Mouse (Mus musculus) neural tube, embryonic 11.5 days (tissue): ENCODE results near the gene Nuf2. TPM values are rescaled to one million over a fixed set of nuclear protein-coding genes. Genes with fewer than 3 reads are reported as not detected.

Experiments used
- ATAC-seq: fragments of 200-750 bp; cut with Nextera tagmentation; 2 replicates; pipeline ENCODE4 v1.8.0; 2017; ENCODE audit warnings: moderate number of reproducible peaks, mild to moderate bottlenecking, moderate TSS enrichment, moderate library complexity; ENCODE audit not compliant: insufficient read depth, low FRiP score, low TSS enrichment
- DNase-seq: peaks from one replicate; pipeline ENCODE4 v3.0.0-alpha.2; 2015; ENCODE audit warnings: low spot score
- H3K27ac ChIP-seq: fragments of 300-500 bp; sonication (generic); 2 replicates; pipeline ENCODE4 v1.5.1; 2014; ENCODE audit warnings: low read depth, mild to moderate bottlenecking, low read length
- H3K27me3 ChIP-seq: fragments of 300-500 bp; sonication (generic); 2 replicates; pipeline ENCODE4 v1.6.1; 2014; ENCODE audit warnings: mild to moderate bottlenecking, low read length, mixed read lengths; ENCODE audit not compliant: control insufficient read depth, insufficient read depth
- H3K36me3 ChIP-seq: fragments of 300-500 bp; sonication (generic); 2 replicates; pipeline ENCODE4 v1.6.1; 2014; ENCODE audit warnings: mild to moderate bottlenecking, low read length, moderate library complexity, mixed read lengths; ENCODE audit not compliant: control insufficient read depth, insufficient read depth
- H3K4me1 ChIP-seq: fragments of 300-500 bp; sonication (generic); 2 replicates; pipeline ENCODE4 v1.6.1; 2014; ENCODE audit warnings: low read length, mixed read lengths; ENCODE audit not compliant: control insufficient read depth, insufficient read depth
- H3K4me2 ChIP-seq: fragments of 300-500 bp; sonication (generic); 2 replicates; pipeline ENCODE4 v1.6.1; 2014; ENCODE audit warnings: low read depth, mild to moderate bottlenecking, moderate library complexity
- H3K4me3 ChIP-seq: fragments of 300-500 bp; sonication (generic); 2 replicates; pipeline ENCODE4 v1.5.1; 2014; ENCODE audit warnings: low read depth, low read length
- H3K9ac ChIP-seq: fragments of 300-500 bp; sonication (generic); 2 replicates; pipeline ENCODE4 v1.6.1; 2014; ENCODE audit warnings: mild to moderate bottlenecking, low read length
- H3K9me3 ChIP-seq: fragments of 300-500 bp; sonication (generic); 2 replicates; pipeline ENCODE4 v1.6.1; 2016; ENCODE audit warnings: low read length; ENCODE audit not compliant: control insufficient read depth
- WGBS: fragments of 180-500 bp; shearing (Covaris S2); extraction: QIAGEN DNeasy Blood & Tissue Kit; methylation state at CpG from one replicate; pipeline ENCODE4 v1.1.7; 2014; 5-methylcytosine and 5-hydroxymethylcytosine counted together
- polyA plus RNA-seq: library from polyadenylated mRNA; unstranded; fragments of >200 nt; fragmentation: Nextera tagmentation; extraction: Ambion mirVana; gene quantifications from 2 replicates; pipeline ENCODE4 v1.2.1, GENCODE M21; 2014

The Nuf2 gene
- polyA plus RNA-seq: 72.9 and 76.1 TPM in 2 replicates

DNA sequence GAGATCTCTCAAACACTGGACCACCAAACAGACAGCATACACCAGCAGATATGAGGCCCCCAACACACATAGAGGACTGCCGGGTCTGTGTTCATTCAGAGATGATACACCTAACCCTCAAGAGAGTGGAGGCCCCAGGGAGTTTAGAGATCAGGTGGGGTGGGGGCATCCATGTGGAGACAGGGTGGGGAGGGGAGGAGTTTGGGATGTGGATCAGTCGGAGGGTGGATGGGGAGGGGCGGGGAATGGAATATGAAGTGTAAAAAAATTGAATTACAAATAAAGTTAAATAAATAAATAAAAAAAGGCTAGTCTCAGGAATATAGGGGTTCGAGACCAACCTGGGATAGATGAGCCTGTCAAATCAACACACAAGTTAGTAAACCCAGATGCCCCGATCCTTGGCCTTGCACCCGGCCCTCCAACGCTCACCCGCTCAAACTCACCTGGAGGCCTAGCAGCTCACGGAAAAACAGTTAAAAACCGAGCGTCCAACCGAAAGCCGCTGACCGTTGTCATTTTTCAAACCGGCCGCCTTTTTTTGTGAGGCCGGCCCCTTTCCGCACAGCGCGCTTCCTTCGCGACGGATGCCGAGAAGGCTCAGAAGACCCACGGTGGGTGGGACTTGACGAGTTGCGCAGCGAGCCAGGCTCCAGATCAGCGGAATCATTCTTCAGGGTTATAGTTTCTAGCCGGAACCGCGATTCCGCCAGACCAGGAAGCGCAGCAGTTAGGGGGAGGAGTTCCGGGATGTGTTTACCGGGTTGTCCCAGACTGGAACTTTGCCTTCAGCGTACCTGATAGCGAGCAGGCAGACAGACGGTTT lies at the start of gene Nuf2:
TSS of gene Nuf2 (minus strand) at position 589 of the 826 bp plus-strand sequence.
- Histone ChIP-seq H3K27ac (peak within 1 kb of the TSS; percentile 62; the same call in 1 of the 2 replicates), H3K4me1 (no peaks in the 10 kb centered on the region), H3K9ac (peak within 1 kb of the TSS; percentile 62), H3K4me3 (peak within 1 kb of the TSS; percentile 62), H3K27me3 (no peaks in the 10 kb centered on the region), H3K9me3 (no peaks in the 10 kb centered on the region), H3K36me3 (no peaks in the 10 kb centered on the region), H3K4me2 (peak within 1 kb of the TSS; percentile 57)
- DNase-seq (peak; percentile 99), ATAC-seq (peak; percentile 97)
- WGBS: under 1% methylated on average over 39 of the region's 39 CpGs

DNA sequence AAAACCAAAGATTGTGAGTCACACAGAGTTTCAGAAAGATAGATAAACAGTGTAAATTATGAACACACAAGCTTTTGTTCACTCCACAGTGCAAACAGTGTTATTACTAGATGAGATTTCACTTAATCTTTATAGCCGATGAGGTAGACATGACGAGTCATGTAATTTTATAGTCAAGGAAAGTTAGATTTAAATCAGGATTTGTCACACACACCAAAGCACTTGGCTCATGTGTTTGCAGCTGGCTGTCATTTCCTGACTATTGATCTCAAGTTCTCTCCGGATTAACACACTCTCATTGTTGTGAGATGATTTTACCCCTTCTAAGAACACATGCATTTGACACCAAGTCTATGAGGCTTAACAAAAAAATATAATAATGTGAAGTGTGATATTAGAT lies 48.3 kb upstream of the Nuf2 start:
- Histone ChIP-seq H3K4me1 (no peaks in the 10 kb centered on the region), H3K27ac (no peak overlapping the region), H3K27me3 (no peaks in the 10 kb centered on the region), H3K9me3 (no peaks in the 10 kb centered on the region), H3K4me2 (no peak overlapping the region), H3K4me3 (no peak overlapping the region), H3K36me3 (no peaks in the 10 kb centered on the region), H3K9ac (no peak overlapping the region)
- 83% methylated on average over 3 of the region's 3 CpGs for WGBS
- no peak for DNase-seq
- ATAC-seq: no peak

DNA sequence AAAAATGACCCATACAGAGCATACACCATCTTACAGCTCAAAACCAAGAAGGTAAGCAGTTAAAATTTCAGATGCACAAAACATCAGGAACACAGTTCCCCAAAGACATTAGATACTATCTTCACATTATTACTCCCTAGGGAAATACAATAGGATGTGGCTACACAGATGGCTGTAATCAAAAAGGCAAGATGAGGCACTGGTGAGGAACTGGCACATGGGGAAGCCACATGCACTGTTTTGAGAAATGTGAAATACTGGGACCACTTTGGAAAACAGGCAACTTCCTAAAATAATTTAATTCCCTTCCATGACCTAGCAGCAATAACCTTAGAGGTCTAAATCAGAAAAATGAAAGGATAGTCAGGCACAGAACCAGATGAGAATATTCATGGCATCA lies 42.9 kb upstream of the Nuf2 start:
- ATAC-seq: no peak
- no peak overlapping the region for H3K27ac ChIP-seq
- no peaks in the 10 kb centered on the region for H3K36me3 ChIP-seq
- no peaks in the 10 kb centered on the region for H3K27me3 ChIP-seq
- no peak for DNase-seq
- no peaks in the 10 kb centered on the region for H3K4me1 ChIP-seq
- no peak overlapping the region for H3K4me2 ChIP-seq
- no peak overlapping the region for H3K9ac ChIP-seq
- no peaks in the 10 kb centered on the region for H3K9me3 ChIP-seq
- H3K4me3 ChIP-seq: no peak overlapping the region

DNA sequence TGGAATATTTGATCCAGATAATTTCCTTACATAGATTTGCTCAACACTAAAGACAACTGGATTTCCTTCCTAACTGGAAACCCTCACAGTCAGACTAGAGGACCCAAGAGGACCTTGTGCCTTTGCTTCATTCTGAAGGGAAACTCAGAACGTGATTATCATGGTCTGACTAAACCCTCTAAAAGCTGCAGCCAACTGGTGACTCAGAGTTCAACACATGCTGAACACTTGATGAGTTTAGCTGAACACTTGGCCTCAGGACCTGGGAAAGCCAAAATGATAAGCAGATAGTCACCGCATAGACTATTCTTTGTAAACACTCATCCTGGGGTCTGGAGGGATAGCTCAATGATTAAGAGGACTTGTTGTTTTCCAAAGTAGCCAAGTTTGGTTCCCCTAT lies 24.4 kb upstream of the Nuf2 start:
- Histone ChIP-seq H3K4me1 (no peaks in the 10 kb centered on the region), H3K27me3 (no peaks in the 10 kb centered on the region), H3K36me3 (no peaks in the 10 kb centered on the region), H3K9me3 (no peaks in the 10 kb centered on the region), H3K9ac (no peak overlapping the region), H3K27ac (no peak overlapping the region), H3K4me3 (no peak overlapping the region), H3K4me2 (no peak overlapping the region)
- DNase-seq (no peak), ATAC-seq (no peak)
- 88% methylated on average over 2 of the region's 2 CpGs for WGBS

DNA sequence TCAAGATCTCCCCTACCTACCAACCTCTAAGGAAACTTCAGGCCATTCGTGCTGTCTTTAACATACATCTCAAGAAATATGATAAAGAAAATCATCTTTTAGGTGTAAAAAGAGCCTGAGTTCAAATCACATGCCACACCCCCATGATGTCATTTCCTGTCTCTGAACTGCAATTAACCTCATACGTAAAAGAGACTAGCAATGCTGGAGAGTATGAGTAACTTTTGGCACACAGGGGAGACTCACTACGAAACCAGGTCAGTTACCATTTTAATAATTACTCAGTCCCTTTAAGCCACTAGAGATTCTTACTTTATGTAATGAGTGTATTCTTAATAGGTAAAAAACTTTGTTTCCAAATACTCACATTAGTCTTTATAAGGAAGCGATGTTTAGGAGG lies 23.8 kb upstream of the Nuf2 start:
- Histone ChIP-seq H3K4me1 (no peaks in the 10 kb centered on the region), H3K9ac (no peak overlapping the region), H3K36me3 (no peaks in the 10 kb centered on the region), H3K27ac (no peak overlapping the region), H3K9me3 (no peaks in the 10 kb centered on the region), H3K27me3 (no peaks in the 10 kb centered on the region), H3K4me3 (no peak overlapping the region), H3K4me2 (no peak overlapping the region)
- DNase-seq: no peak
- 93% methylated on average over 4 of the region's 4 CpGs for WGBS
- ATAC-seq: no peak

DNA sequence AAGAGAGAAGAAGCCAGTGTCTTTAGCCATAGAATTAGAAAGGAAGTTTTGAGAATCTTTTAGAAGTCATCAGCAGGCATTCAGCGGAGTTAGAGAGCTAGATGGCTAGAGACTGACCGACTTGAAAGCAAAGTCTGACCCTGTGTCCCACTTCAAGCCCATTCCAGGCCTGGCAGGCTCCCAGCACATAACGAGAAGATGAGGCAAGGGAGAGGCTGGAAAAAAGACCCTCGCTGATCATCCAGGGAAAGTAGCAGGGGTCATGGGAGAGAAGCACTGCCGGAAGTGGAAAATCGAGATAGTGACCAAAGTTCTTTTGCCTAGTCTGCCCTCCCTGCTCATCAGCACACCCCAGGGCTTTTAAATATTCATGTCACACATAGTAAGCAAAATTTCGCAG lies 22.2 kb upstream of the Nuf2 start:
- 87% methylated on average over 7 of the region's 7 CpGs for WGBS
- Histone ChIP-seq H3K36me3 (no peaks in the 10 kb centered on the region), H3K4me3 (no peak overlapping the region), H3K9me3 (no peaks in the 10 kb centered on the region), H3K9ac (no peak overlapping the region), H3K27me3 (no peaks in the 10 kb centered on the region), H3K27ac (no peak overlapping the region), H3K4me1 (no peaks in the 10 kb centered on the region), H3K4me2 (no peak overlapping the region)
- ATAC-seq (no peak), DNase-seq (no peak)

DNA sequence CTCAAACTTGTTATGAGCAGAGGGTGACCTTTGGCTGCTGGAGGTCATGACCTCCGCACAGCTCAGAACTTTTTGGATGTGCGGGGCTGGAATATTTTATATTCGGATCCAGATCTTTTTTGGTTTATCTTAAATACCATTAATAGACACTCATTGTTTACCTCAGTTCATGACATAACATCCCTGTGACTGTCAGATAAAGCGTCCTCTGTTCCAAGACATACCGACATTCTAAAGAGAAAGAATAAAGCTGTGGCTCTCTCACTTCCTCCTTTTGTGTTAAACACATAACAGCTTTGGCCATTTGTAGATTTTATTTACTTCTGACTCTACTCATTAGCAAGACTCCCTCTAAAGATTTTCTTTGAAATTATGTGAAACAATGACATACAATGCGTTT lies 9.2 kb upstream of the Nuf2 start:
- Histone ChIP-seq H3K4me3 (no peak overlapping the region), H3K4me1 (no peaks in the 10 kb centered on the region), H3K9me3 (no peaks in the 10 kb centered on the region), H3K36me3 (no peaks in the 10 kb centered on the region), H3K27ac (no peak overlapping the region), H3K4me2 (no peak overlapping the region), H3K27me3 (no peaks in the 10 kb centered on the region), H3K9ac (no peak overlapping the region)
- ATAC-seq (no peak), DNase-seq (no peak)
- 85% methylated on average over 6 of the region's 6 CpGs for WGBS

DNA sequence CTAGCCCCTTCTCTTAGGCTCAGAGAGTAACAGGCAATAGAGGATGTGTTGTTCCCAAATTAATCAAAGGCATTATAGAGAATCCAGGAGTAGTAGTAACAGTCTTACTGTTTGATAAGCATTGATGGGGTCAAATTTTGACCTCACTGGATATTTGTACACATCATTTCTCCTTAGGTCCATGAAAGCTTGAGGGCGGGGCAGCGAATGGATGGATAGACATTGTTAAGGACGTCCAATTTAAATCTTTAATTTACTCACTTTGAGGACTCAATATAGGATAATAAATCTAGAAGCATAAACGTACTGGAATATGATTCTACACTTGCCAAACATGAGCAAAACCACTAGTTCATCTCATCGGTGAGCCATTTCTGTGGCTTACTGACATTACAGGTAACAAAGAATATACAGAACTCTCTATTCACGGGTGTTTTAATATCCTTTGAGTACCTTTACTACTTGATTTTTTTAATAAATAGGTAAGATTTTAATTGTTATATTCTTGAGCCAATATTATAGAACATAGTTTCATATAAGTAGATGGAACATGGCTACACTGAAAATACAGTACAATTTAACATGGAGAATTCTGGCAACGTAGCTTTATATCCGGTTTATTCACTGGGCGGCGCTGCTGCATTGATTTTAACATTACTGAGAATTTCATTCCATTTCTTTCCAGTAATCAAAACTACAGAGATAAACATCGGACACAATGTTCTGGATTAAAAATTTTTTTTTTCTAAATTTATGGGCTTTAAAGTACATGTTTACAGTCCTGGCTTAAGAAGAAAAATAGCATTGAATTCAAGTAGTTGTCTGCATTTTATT lies 655 bp upstream of the Nuf2 start:
- Histone ChIP-seq H3K27ac (peak overlapping the region; percentile 62; the same call in 1 of the 2 replicates), H3K27me3 (no peaks in the 10 kb centered on the region)

More for the DNA sequence above, 655 bp upstream of the Nuf2 start:
- H3K9ac ChIP-seq: peak overlapping the region; percentile 53
- ATAC-seq (peak; percentile 67), DNase-seq (peak; percentile 63)
- no peaks in the 10 kb centered on the region for H3K36me3 ChIP-seq
- no peaks in the 10 kb centered on the region for H3K4me1 ChIP-seq
- H3K4me3 ChIP-seq: peak overlapping the region; percentile 62
- peak overlapping the region; percentile 57 for H3K4me2 ChIP-seq
- 17% methylated on average over 11 of the region's 11 CpGs for WGBS
- H3K9me3 ChIP-seq: no peaks in the 10 kb centered on the region
